Mouse (Mus musculus): ENCODE data around the gene Hoxb6.

DNA sequence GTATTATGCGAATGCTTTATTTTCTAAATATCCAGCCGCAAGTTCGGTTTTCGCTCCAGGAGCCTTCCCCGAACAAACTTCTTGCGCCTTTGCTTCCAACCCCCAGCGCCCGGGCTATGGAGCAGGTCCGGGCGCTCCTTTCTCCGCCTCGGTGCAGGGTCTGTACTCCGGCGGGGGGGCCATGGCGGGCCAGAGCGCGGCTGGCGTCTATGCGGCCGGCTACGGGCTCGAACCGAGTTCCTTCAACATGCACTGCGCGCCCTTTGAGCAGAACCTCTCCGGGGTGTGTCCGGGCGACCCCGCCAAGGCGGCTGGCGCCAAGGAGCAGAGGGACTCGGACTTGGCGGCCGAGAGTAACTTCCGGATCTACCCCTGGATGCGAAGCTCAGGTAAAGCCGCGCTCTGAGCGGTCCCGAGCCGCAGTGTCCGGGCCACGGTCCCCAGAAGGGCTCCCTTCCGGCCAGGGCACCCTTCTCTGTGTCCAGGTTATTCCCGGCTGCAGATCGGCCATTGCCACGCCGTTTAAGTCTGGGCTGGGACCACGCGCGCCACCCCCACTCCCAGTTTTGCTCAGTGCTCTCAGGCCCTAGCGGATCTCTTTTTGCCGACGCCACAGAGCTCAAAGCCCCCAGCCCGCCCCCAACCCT is 5.4 kb upstream of the Hoxb6 start:
- no peak for TF ChIP-seq CTCF (IDR thresholded peaks at IDR 0.05; ENCODE audit: extremely low read depth, insufficient read length, insufficient replicate concordance, low read depth, low read length)
- no peak for TF ChIP-seq POLR2A (IDR thresholded peaks at IDR 0.05; ENCODE audit: low read depth, low read length)

Data from small intestine, adult 2 months (tissue).